Mouse (Mus musculus): ENCODE data around the gene Ltf.

GRCm38 (mm10) chr9:111019022-111019421 lies at the start of gene Ltf:
- no peak for TF ChIP-seq CTCF (IDR thresholded peaks at IDR 0.05)
- TF ChIP-seq EP300 (IDR thresholded peaks at IDR 0.05): no peak
